Mouse (Mus musculus) C2C12 (cell line): ENCODE data around the gene Klf11.

Experiments
- CEBPB ChIP-seq: IDR thresholded peaks from one replicate; pipeline ENCODE4 v1.6.1; 2011; ENCODE audit warnings: low read depth, mild to moderate bottlenecking, control low read depth, moderate library complexity
- CTCF ChIP-seq: IDR thresholded peaks from one replicate; pipeline ENCODE4 v1.5.1; 2011; ENCODE audit not compliant: control insufficient read depth, insufficient read depth, insufficient read length
- MYOD1 ChIP-seq: IDR thresholded peaks from one replicate; pipeline ENCODE4 v1.6.1; 2011; ENCODE audit warnings: low read depth; ENCODE audit not compliant: control insufficient read depth, insufficient read length
- USF1 ChIP-seq: IDR thresholded peaks from one replicate; pipeline ENCODE4 v1.6.1; 2011; ENCODE audit warnings: low read depth, mild to moderate bottlenecking, control low read depth, moderate library complexity

GRCm38 (mm10) chr12:24651063-24651557, at the start of gene Klf11:
- TF ChIP-seq CTCF (no peak), USF1 (no peak), CEBPB (no peak), MYOD1 (no peak)
